Mouse (Mus musculus) v-Abl transformed pro-B cells (cell line): ENCODE measurements around the gene Spock1.

Source experiments
- in situ Hi-C, 2 experiments: fragments of 400-800 bp; cut with MboI; formaldehyde crosslinking; loops; one replicate each; pipeline ENCODE4 v1.15.1; 2025; ENCODE audit not compliant: unreplicated experiment in 2 of 2

Spock1 gene

DNA sequence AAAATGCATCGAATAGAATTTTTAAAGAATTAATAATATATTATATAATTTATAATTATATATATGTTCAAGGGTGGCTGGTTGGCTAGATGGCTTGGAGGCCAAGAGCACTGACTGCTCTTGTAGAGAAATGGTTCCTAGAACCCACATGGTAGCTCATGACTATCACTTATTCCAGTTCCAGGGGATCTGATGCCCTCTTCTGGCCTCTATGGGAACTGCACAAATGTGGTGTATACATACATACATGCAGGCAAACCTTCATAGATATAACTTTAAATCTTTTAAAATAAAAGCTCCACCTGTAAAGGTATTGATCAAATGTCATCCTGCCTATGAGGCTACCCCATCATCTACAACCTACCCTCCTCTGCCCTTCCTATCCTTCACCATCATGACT, 493.4 kb downstream of the Spock1 start:
- in situ Hi-C loops = no loop called here

DNA sequence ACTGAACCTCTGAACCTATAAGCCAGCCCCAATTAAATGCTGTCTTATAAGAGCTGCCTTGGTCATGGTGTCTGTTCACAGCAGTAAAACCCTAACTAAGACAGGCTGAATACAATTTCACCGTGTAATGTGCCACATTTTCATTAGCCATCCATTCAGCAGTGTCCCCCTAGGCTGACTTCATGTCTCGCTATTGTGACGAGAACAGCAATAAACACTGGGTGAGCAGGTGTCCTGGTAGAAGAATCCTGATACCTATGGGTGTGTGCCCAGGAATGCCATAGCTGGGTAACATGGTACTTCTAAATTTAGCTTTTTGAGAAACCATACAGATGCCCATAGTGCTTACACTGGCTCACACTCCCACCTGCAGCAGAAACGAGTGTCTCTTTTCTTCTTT, 500.5 kb downstream of the Spock1 start:
- in situ Hi-C loops = no loop called here

DNA sequence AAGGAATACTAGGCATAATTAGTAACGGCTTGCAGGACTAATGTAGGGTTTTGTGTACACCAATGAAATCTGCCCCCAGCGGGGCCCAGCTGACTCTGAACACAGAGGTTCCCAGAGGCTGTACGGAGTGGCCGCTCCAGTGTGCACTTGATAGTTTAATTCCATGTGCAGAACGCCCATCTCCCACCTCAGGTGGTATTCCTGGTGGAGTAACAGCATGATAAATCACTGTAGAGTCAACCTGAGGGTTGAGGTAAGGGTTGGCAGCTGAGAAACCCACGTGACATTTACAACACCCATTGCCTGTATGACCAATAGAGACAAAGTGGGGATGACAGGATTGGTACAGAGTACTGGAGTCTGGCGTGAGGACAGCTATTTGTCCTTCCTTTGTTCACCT, 505.7 kb downstream of the Spock1 start:
- in situ Hi-C loops = no loop called here

DNA sequence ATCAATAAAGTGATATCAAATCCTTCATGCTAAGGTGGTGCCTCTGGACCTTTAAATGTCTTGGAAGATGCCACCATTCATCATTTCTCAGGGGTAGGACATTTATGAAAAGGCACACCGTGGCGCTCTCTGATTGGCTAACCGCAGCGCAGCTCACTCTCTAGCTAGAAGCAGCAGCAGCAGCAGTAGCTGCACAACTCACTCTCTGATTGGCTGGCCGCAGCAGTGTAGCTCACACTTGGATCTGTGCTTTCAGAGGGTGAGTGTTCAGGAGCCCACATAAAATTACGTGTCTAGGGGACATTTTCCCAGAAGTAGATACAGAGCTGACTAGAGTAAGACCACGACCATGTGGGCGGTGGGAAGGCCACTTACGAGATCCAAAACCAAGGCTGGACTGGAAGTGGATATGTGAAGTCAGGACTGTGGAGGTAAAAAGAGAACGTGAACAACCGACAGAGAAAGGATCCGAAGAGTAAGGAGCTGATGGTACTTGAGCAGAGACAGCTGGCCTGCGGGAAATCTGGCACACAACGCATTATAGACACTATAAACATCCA, 535.9 kb downstream of the Spock1 start:
- in situ Hi-C loops = no loop called here
